Mouse (Mus musculus) testis, postnatal 10 days (tissue): Measurements from ENCODE around the gene Kcnk3.
A peak's percentile ranks its signal among the peaks of the same experiment; 100 is the strongest.

Experiments used
- DNase-seq: peaks from one replicate; pipeline ENCODE4 v3.0.0; 2021; ENCODE audit warnings: low spot score

Kcnk3 gene

GRCm38 (mm10) chr5:30587681-30588300, at the start of gene Kcnk3:
Gene Kcnk3, plus strand, starts transcription at chr5:30588170.
- DNase-seq = peak; percentile 89

DNA sequence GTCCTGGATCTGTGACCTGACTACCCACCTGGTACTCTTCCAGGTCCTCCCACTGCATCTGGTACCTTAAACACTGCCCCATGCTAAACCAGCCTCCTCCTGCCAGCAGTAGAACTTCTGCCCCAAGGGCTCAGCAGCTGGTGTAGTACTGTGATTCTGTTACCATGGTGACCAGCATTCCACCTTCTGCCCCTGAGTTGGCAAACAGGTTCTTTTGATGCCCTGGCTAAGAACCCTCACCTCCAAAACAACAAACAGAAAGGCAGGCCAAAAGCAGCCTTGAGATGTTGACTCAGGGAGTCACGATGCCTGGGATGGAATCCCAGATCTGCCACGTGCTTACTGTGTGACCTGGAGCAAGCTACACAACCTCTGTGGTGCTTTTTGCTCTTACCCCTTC, 42.3 kb upstream of the Kcnk3 start, which contains the start of gene Cib4:
TSS of gene Cib4 (minus strand) at position 139 of the 400 bp plus-strand sequence.
- DNase-seq = no peak

GRCm38 (mm10) chr5:30548681-30549080, 39.3 kb upstream of the Kcnk3 start:
- no peak for DNase-seq

DNA sequence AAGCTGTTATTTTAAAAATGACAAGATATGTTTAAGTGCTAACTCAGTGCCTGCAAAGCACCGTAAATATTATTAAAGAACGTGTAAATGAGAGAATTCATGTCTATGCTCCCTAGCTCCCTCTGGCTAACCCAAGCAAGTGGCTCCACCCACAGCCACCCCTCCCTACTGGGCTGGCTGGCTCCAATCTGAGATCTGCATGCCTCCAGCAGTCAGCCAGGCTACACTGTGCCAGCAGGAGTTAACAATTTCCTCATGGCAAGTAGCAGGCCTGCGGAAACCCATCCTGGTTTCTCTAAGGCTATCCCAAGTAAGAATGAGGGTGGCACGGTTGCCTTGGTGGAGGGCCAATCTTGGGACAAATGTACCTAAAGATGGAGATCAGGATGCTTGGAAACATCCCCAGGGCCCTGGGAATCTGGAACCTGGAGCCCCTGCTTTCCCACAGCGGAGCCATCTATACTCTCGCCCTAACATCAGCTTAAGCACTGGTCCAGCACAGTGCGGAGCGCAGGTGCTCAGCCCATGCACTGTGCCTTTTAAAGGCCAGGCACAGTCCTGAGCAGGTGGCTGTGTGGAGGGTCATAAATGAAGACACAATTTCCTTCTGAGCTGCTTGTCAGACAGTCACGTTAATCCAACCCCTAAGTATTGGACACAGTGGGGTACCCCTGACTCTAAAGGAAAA, 37.5 kb upstream of the Kcnk3 start:
- DNase-seq = no peak

GRCm38 (mm10) chr5:30551022-30551638, 36.8 kb upstream of the Kcnk3 start:
- no peak for DNase-seq

- DNase-seq = no peak
Measured at GRCm38 (mm10) chr5:30552006-30552405, 36.0 kb upstream of the Kcnk3 start.

DNA sequence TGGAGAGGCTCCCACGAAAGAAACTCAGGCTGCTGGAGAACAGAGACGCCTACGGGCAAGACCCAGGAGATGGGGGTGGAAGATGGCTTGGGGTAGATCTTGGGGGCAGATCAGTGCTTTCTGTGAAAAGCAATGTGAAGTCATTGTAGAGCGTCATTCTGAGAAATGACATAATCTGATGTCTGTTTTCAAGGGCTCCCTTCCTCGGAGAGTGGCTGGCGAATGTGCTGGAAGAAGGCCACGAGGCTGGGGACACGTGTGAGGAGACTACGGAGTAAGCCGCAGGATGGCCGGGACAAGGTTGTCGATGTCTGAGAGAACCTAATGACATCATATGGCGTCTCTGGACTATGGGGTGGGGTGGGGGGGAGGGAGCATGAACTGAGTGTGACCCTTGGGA, 34.0 kb upstream of the Kcnk3 start:
- DNase-seq = no peak

- DNase-seq = no peak
Measured at GRCm38 (mm10) chr5:30554981-30555380, 33.0 kb upstream of the Kcnk3 start.

DNA sequence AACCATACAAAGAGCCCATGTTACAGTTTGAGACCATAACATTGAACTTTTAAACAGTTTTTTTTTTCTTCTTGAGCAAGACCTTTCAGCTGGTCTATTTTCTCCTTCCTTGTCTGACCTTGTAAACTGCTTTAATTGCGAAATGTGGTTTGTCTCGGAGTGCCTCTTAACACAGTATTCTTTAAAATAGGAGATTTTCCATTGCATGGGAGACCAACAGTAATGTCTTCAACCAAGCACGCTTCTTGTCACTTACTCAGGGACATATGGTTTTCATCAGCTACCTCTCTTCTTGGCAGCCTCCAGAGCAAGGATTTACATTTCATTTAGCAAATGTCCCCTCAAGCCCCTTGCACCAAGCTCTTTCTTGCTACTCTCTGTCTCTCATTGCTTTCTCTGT, 31.7 kb upstream of the Kcnk3 start:
- no peak for DNase-seq

GRCm38 (mm10) chr5:30559421-30559820, 28.5 kb upstream of the Kcnk3 start:
- DNase-seq = no peak

- DNase-seq = no peak
Measured at GRCm38 (mm10) chr5:30559986-30560493, 27.9 kb upstream of the Kcnk3 start.

GRCm38 (mm10) chr5:30568479-30568878, 19.5 kb upstream of the Kcnk3 start:
- DNase-seq = no peak

- DNase-seq = no peak
Measured at GRCm38 (mm10) chr5:30571820-30572219, 16.1 kb upstream of the Kcnk3 start.

GRCm38 (mm10) chr5:30574367-30574766, 13.6 kb upstream of the Kcnk3 start:
- no peak for DNase-seq

- DNase-seq = no peak
Measured at GRCm38 (mm10) chr5:30576233-30576632, 11.7 kb upstream of the Kcnk3 start.

GRCm38 (mm10) chr5:30577251-30577650, 10.7 kb upstream of the Kcnk3 start:
- no peak for DNase-seq

- DNase-seq = no peak
Measured at GRCm38 (mm10) chr5:30577654-30578310, 10.2 kb upstream of the Kcnk3 start.

GRCm38 (mm10) chr5:30578445-30579080, 9.4 kb upstream of the Kcnk3 start:
- DNase-seq = no peak

DNA sequence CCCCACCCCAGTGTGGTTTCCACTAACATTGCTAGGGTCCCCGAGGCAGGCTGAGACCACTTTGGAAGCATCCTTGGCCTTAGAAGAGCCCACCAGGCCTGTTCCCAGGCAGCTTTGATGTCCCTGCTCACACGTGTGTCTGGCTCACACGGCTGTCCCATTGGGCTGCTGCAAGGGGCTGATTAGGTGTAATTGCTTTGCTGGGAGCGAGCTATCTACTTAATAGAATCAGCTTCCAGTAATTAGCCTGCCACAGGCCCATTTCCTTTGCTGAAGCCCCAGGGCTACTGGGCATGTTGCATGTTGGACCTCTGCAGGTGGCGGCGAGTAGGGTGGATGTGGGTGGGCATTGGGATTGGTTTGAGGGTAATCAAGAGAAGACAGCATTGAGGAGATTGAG, 7.2 kb upstream of the Kcnk3 start:
- DNase-seq = no peak

DNA sequence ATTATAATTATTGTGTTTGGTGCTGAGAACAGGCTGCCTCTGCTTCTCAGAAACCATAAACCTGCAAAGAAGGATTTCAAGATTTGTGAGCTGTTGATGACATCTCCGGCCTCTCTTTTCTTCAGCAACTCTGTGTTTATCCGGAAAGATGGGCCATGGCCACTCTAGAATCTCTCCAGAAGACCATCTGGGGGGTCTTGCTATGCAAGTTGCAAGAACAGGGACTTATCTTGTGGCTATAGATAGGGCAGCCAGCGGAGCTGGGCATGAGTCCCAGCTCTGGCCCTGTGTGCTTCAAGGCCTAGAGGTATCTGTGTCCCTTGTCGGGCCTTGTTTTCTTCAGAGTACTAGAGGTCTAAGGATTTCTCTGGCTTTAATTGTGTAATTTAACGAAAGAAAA, 6.0 kb upstream of the Kcnk3 start:
- no peak for DNase-seq

DNA sequence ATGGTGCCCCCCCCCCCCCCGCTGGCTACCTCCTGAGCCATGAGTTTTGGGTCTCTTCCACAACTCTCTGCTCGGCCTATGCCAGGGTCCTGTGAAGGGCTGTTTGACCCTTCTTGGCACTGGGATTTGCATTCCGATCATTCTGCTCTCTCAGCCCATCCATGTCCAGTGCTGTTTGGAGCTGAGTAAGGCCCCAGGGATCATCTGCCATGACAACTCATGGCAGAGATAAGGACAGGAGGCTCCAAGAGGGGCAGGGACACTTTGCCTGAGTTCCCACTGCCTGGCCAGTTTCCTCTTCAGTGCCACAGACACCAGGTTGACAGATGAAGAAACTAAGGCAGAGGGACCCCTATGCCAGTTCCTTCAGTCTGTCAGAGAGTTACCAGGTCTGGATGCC, 1.4 kb upstream of the Kcnk3 start:
- no peak for DNase-seq

GRCm38 (mm10) chr5:30587101-30587500, 869 bp upstream of the Kcnk3 start:
- DNase-seq = no peak
